16 mouse cellular contexts compared by ENCODE assay signal in the genomic region with DNA sequence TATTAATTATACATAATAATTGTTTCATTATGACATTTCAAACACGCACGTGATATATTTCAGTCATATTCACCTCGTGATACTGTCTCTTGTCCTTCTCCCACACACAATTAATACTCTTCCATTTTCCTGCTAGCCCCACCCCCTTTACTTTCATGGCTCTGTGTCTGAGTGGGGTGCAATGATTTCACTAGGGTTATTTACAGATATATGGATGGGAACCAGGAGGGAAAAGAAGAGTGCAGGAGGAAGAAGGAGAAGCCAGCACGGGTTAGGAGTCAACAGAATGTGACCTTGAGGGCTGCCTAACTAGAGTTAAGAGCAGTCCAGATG.
"Had no signal": no experiment of that assay in that cellular context is flagged by ENCODE, and none has a peak within 500 bp of the region (broad histone marks: within the 10 kb centered on the region; RNA-seq: fewer than 3 reads in every experiment).

No protein-coding gene starts in this region.

- H3K9me3 ChIP-seq: limb, embryonic 12.5 days; limb, embryonic 15.5 days; stomach, embryonic 15.5 days had no signal

- H3K4me3 ChIP-seq: limb, embryonic 12.5 days; limb, embryonic 15.5 days; stomach, embryonic 15.5 days had no signal

- H3K9ac ChIP-seq: limb, embryonic 12.5 days; limb, embryonic 15.5 days; liver, embryonic 14.5 days; liver, postnatal 0 days; lung, embryonic 14.5 days; stomach, embryonic 15.5 days had no signal

- H3K36me3 ChIP-seq: limb, embryonic 12.5 days; limb, embryonic 15.5 days; stomach, embryonic 15.5 days had no signal

- H3K27me3 ChIP-seq: limb, embryonic 12.5 days; limb, embryonic 15.5 days; stomach, embryonic 15.5 days had no signal

- ATAC-seq: liver, postnatal 0 days; lung, postnatal 0 days had no signal

- H3K4me2 ChIP-seq: limb, embryonic 12.5 days; limb, embryonic 15.5 days; liver, embryonic 11.5 days; lung, embryonic 14.5 days; stomach, embryonic 15.5 days had no signal

- H3K4me1 ChIP-seq: limb, embryonic 12.5 days; limb, embryonic 15.5 days; stomach, embryonic 15.5 days had no signal

- H3K27ac ChIP-seq: limb, embryonic 12.5 days; limb, embryonic 15.5 days; liver, embryonic 14.5 days; macrophage; stomach, embryonic 15.5 days had no signal

- DNase-seq: kidney, adult 11 months; kidney, adult 9 months; kidney, postnatal 14 days; kidney, postnatal 4 days; liver, postnatal 0 days; lung, embryonic 14.5 days; right cerebral cortex, postnatal 25 days; spleen, adult 18-20 months; thymus, postnatal 25 days had no signal
